In genomic region chr3:9619562-9620275, GRCm38 (mm10) we compare ENCODE assay signal across 23 mouse cellular contexts. TPM values are rescaled to one million over a fixed set of nuclear protein-coding genes. Genes with fewer than 3 reads are reported as not detected.
DNase-seq lines count a peak whose midpoint lies in the region; ATAC-seq and TF ChIP-seq lines count a peak whose summit lies in the region.
"Had no signal": no experiment of that assay in that cellular context is flagged by ENCODE, and none has a peak within 500 bp of the region (broad histone marks: within the 10 kb centered on the region; RNA-seq: fewer than 3 reads in every experiment).

No protein-coding gene starts in this region.

- ATAC-seq in liver, embryonic 12.5 days: peak; percentile 30; the same call in 1 of the 2 replicates
- ATAC-seq in liver, postnatal 0 days: no peak
- ATAC-seq in hematopoietic stem cell, adult 5-6 weeks (replicated peaks in 1 of 2; ENCODE audit: insufficient read depth in 1 of 2, low FRiP score in 2 of 2, low TSS enrichment in 1 of 2, low read depth in 1 of 2, poor library complexity in 2 of 2, severe bottlenecking in 2 of 2): peak; percentile 23 to 32; a peak in 2 of 4 replicates
- peak; percentile 83 for ATAC-seq in intestine, postnatal 0 days
- no peak for ATAC-seq in forebrain, embryonic 16.5 days
- ATAC-seq: CD4-positive, CD25-positive, alpha-beta regulatory T cell, adult 4 months; forebrain, postnatal 0 days had no signal

- H3K4me1 ChIP-seq in liver, embryonic 12.5 days: peaks cover 20% of the 10 kb centered on the region
- H3K4me1 ChIP-seq in liver, postnatal 0 days (ENCODE audit: insufficient read depth): no peaks in the 10 kb centered on the region
- H3K4me1 ChIP-seq in intestine, postnatal 0 days (replicated peaks; ENCODE audit: control insufficient read depth, insufficient read depth, low read length): 0 out of 2 replicates have a peak, but pooled peaks cover 2% of the 10 kb centered on the region
- peaks cover 12% of the 10 kb centered on the region; the same call in 1 of the 2 replicates for H3K4me1 ChIP-seq in small intestine, adult 2 months (ENCODE audit: control insufficient read depth, insufficient read depth, insufficient read length, low read length)
- H3K4me1 ChIP-seq in forebrain, embryonic 16.5 days (replicated peaks; ENCODE audit: control insufficient read depth, insufficient read depth, low read length): no peaks in the 10 kb centered on the region
- H3K4me1 ChIP-seq: forebrain, embryonic 12.5 days; hindbrain, embryonic 13.5 days had no signal

- H3K9me3 ChIP-seq in liver, embryonic 12.5 days (replicated peaks): no peaks in the 10 kb centered on the region
- H3K9me3 ChIP-seq in liver, postnatal 0 days (ENCODE audit: low read length): no peaks in the 10 kb centered on the region
- no peaks in the 10 kb centered on the region for H3K9me3 ChIP-seq in intestine, postnatal 0 days (ENCODE audit: control insufficient read depth)
- H3K9me3 ChIP-seq in forebrain, embryonic 16.5 days (ENCODE audit: control insufficient read depth, low read length): no peaks in the 10 kb centered on the region
- H3K9me3 ChIP-seq: embryonic facial prominence, embryonic 13.5 days; forebrain, embryonic 12.5 days; G1E; heart, embryonic 10.5 days; hindbrain, embryonic 13.5 days had no signal

- no peak overlapping the region for H3K27ac ChIP-seq in liver, embryonic 12.5 days
- H3K27ac ChIP-seq in liver, postnatal 0 days (ENCODE audit: low read depth): no peak overlapping the region
- H3K27ac ChIP-seq in intestine, postnatal 0 days (ENCODE audit: low read depth, low read length): no peak overlapping the region
- H3K27ac ChIP-seq in small intestine, adult 2 months (ENCODE audit: insufficient read depth, low read depth, low read length): peak overlapping the region; percentile 54
- H3K27ac ChIP-seq in forebrain, embryonic 16.5 days (ENCODE audit: low read length): no peak overlapping the region
- H3K27ac ChIP-seq: embryonic facial prominence, embryonic 13.5 days; forebrain, embryonic 12.5 days; heart, embryonic 10.5 days; hindbrain, embryonic 13.5 days had no signal

- no peak for TF ChIP-seq POLR2A in small intestine, adult 2 months (IDR thresholded peaks at IDR 0.05; ENCODE audit: low read depth, low read length)

- no peaks in the 10 kb centered on the region for H3K36me3 ChIP-seq in liver, embryonic 12.5 days
- H3K36me3 ChIP-seq in liver, postnatal 0 days (replicated peaks; ENCODE audit: insufficient read depth, low read length): no peaks in the 10 kb centered on the region
- H3K36me3 ChIP-seq in intestine, postnatal 0 days (ENCODE audit: control insufficient read depth, insufficient read depth): no peaks in the 10 kb centered on the region
- no peaks in the 10 kb centered on the region for H3K36me3 ChIP-seq in small intestine, adult 2 months (ENCODE audit: control insufficient read depth, insufficient read depth, low read length)
- no peaks in the 10 kb centered on the region for H3K36me3 ChIP-seq in forebrain, embryonic 16.5 days (ENCODE audit: control insufficient read depth, insufficient read depth)
- H3K36me3 ChIP-seq: embryonic facial prominence, embryonic 13.5 days; forebrain, embryonic 12.5 days; G1E; heart, embryonic 10.5 days; hindbrain, embryonic 13.5 days had no signal

- H3K4me2 ChIP-seq in liver, embryonic 12.5 days: no peak overlapping the region
- no peak overlapping the region for H3K4me2 ChIP-seq in liver, postnatal 0 days (ENCODE audit: low read depth, low read length)
- no peak overlapping the region for H3K4me2 ChIP-seq in intestine, postnatal 0 days (replicated peaks; ENCODE audit: low read depth)
- H3K4me2 ChIP-seq in forebrain, embryonic 16.5 days (ENCODE audit: low read length): no peak overlapping the region
- H3K4me2 ChIP-seq: embryonic facial prominence, embryonic 13.5 days; forebrain, embryonic 12.5 days; hindbrain, embryonic 13.5 days had no signal

- H3K9ac ChIP-seq in liver, embryonic 12.5 days: no peak overlapping the region
- H3K9ac ChIP-seq in liver, postnatal 0 days (replicated peaks): no peak overlapping the region
- no peak overlapping the region for H3K9ac ChIP-seq in intestine, postnatal 0 days (ENCODE audit: low read depth, low read length)
- H3K9ac ChIP-seq in forebrain, embryonic 16.5 days (replicated peaks; ENCODE audit: low read depth, low read length): no peak overlapping the region
- H3K9ac ChIP-seq: embryonic facial prominence, embryonic 13.5 days; forebrain, embryonic 12.5 days; forebrain, postnatal 0 days; hindbrain, embryonic 13.5 days had no signal

- 48% methylated on average over 6 of the region's 6 CpGs for WGBS in liver, embryonic 12.5 days (ENCODE audit: insufficient replicate concordance)
- WGBS in liver, postnatal 0 days (ENCODE audit: insufficient replicate concordance): 49% methylated on average over 6 of the region's 6 CpGs
- WGBS in intestine, postnatal 0 days: 55% methylated on average over 6 of the region's 6 CpGs
- 49% methylated on average over 6 of the region's 6 CpGs for WGBS in small intestine, adult 2 months
- WGBS in forebrain, embryonic 16.5 days: 86% methylated on average over 6 of the region's 6 CpGs

- no peak for TF ChIP-seq EP300 in liver, postnatal 0 days (IDR thresholded peaks at IDR 0.05; ENCODE audit: low read depth)

- H3K27me3 ChIP-seq in liver, embryonic 12.5 days (replicated peaks): no peaks in the 10 kb centered on the region
- H3K27me3 ChIP-seq in liver, postnatal 0 days (ENCODE audit: insufficient read depth, low read length): no peaks in the 10 kb centered on the region
- no peaks in the 10 kb centered on the region for H3K27me3 ChIP-seq in intestine, postnatal 0 days (replicated peaks; ENCODE audit: control insufficient read depth, insufficient read depth, low read length)
- no peaks in the 10 kb centered on the region for H3K27me3 ChIP-seq in small intestine, adult 2 months (ENCODE audit: control insufficient read depth, insufficient read depth, low read length)
- no peaks in the 10 kb centered on the region for H3K27me3 ChIP-seq in forebrain, embryonic 16.5 days (replicated peaks; ENCODE audit: control insufficient read depth, insufficient read depth, low read length)
- H3K27me3 ChIP-seq: embryonic facial prominence, embryonic 13.5 days; forebrain, embryonic 12.5 days; hindbrain, embryonic 13.5 days had no signal

- TF ChIP-seq CTCF in liver, postnatal 0 days (IDR thresholded peaks at IDR 0.05; ENCODE audit: low read depth): no peak
- no peak for TF ChIP-seq CTCF in intestine, postnatal 0 days (IDR thresholded peaks at IDR 0.05; ENCODE audit: low read depth)
- TF ChIP-seq CTCF in small intestine, adult 2 months (IDR thresholded peaks at IDR 0.05; ENCODE audit: extremely low read depth, insufficient read length, insufficient replicate concordance, low read depth, low read length): no peak

- no peak for DNase-seq in liver, postnatal 0 days
- no peak for DNase-seq in layer of hippocampus, postnatal 10 days (ENCODE audit: low spot score in 2 of 2)
- DNase-seq: adrenal gland, adult 8-10 months; adrenal gland, postnatal 36 days; B cell, adult 2 months; cerebellum, adult 2 months; cerebellum, postnatal 14 days; forebrain, postnatal 0 days; gastrocnemius, postnatal 36 days; heart, adult 18-20 months; heart, postnatal 10 days; heart, postnatal 4 days had no signal

- H3K4me3 ChIP-seq in liver, embryonic 12.5 days: no peak overlapping the region
- H3K4me3 ChIP-seq in liver, postnatal 0 days (ENCODE audit: low read depth, low read length): no peak overlapping the region
- no peak overlapping the region for H3K4me3 ChIP-seq in intestine, postnatal 0 days (ENCODE audit: low read depth, low read length)
- H3K4me3 ChIP-seq in small intestine, adult 2 months (ENCODE audit: low read depth, low read length): no peak overlapping the region
- no peak overlapping the region for H3K4me3 ChIP-seq in forebrain, embryonic 16.5 days (replicated peaks; ENCODE audit: low read length)
- H3K4me3 ChIP-seq: embryonic facial prominence, embryonic 13.5 days; forebrain, embryonic 12.5 days; heart, embryonic 10.5 days; hindbrain, embryonic 13.5 days had no signal

RNA-seq across cellular contexts. Expression of gene Zfp704, which starts 9.8 kb away (rescaled TPM):
- polyA plus RNA-seq in liver, embryonic 12.5 days (2016; fragmentation: Nextera tagmentation; extraction: Ambion mirVana): 1.8 and 2.2 TPM in 2 replicates
- polyA plus RNA-seq in liver, postnatal 0 days (2015; fragmentation: Nextera tagmentation; extraction: Ambion mirVana): 0.94 and 0.95 TPM in 2 replicates
- 16.3 and 27.6 TPM in 2 replicates for total RNA-seq in hematopoietic stem cell, adult 5-6 weeks (2017)
- 2.8 and 3.3 TPM in 2 replicates for polyA plus RNA-seq in intestine, postnatal 0 days (2015; fragmentation: Nextera tagmentation; extraction: Ambion mirVana)
- polyA plus RNA-seq in small intestine, adult 2 months (2012; rRNA removed): 0.72 and 1.5 TPM in 2 replicates
- total RNA-seq in layer of hippocampus, postnatal 10 days (2021): 10 to 100 TPM; 48.3 to 48.8 TPM
- 19.4 and 19.7 TPM in 2 replicates for polyA plus RNA-seq in forebrain, embryonic 16.5 days (2015; fragmentation: Nextera tagmentation; extraction: Ambion mirVana)

Comparison
In these comparisons a context has a peak if more than half of its experiments do, and no peak if none do; other contexts are left out.
1. ATAC-seq: peak in liver, embryonic 12.5 days (single experiment), hematopoietic stem cell, adult 5-6 weeks (2 of 2) and intestine, postnatal 0 days (single experiment); none in liver, postnatal 0 days (single experiment) and forebrain, embryonic 16.5 days (single experiment).